1 mouse cellular context compared by ENCODE assay signal in genomic region chr4:57730801-57731598, GRCm38 (mm10).
A peak's percentile ranks its signal among the peaks of the same experiment; 100 is the strongest.
TF ChIP-seq lines count a peak whose summit lies in the region.

No protein-coding gene starts in this region.

TF ChIP-seq in CH12.LX, 34 proteins besides CTCF, POLR2A, EP300 and RAD21 (continued from another document):
- TF ChIP-seq NELFE (IDR thresholded peaks at IDR 0.05; ENCODE audit: low read depth, low read length) (no peak), ETS1 (conservative IDR thresholded peaks at IDR 0.05; ENCODE audit: low read depth, low read length) (peak; percentile 82), CHD1 (IDR thresholded peaks at IDR 0.05; ENCODE audit: low read depth, low read length) (no peak)
